Mouse (Mus musculus) bone marrow, adult 2 months (tissue): Measurements from ENCODE around the gene Tirap. TPM values are rescaled to one million over a fixed set of nuclear protein-coding genes. Genes with fewer than 3 reads are reported as not detected.

Experiments
- H3K27ac ChIP-seq: fragments of 200-500 bp; 2 replicates; pipeline ENCODE4 v1.5.1; 2012; ENCODE audit warnings: low read depth, mild to moderate bottlenecking, control low read depth, inconsistent platforms, low read length; ENCODE audit not compliant: control insufficient read depth, poor library complexity, insufficient read depth
- H3K4me1 ChIP-seq: fragments of 200-500 bp; 2 replicates; pipeline ENCODE4 v1.6.1; 2011; ENCODE audit warnings: low read length; ENCODE audit not compliant: control insufficient read depth, insufficient read depth
- H3K4me3 ChIP-seq: fragments of 200-500 bp; replicated peaks from 2 replicates; pipeline ENCODE3; 2011; ENCODE audit warnings: mild to moderate bottlenecking, low read depth, low read length, control low read depth; ENCODE audit not compliant: control insufficient read depth
- CTCF ChIP-seq: fragments of 200-500 bp; IDR thresholded peaks from 2 replicates; pipeline ENCODE4 v1.5.1; 2011; ENCODE audit warnings: low read length, control low read depth; ENCODE audit not compliant: control insufficient read depth, insufficient read depth
- POLR2A ChIP-seq: fragments of 200-500 bp; IDR thresholded peaks from 2 replicates; pipeline ENCODE4 v1.6.1; 2011; ENCODE audit warnings: low read depth, mild to moderate bottlenecking, control low read depth, low read length, borderline replicate concordance; ENCODE audit not compliant: control insufficient read depth
- WGBS: fragments of 180-500 bp; shearing (Covaris S2); methylation state at CpG from one replicate; pipeline ENCODE4 v1.1.7; 2018; 5-methylcytosine and 5-hydroxymethylcytosine counted together
- polyA plus RNA-seq: library from polyadenylated mRNA; stranded (reverse); fragments of >200 nt; gene quantifications from 2 replicates; pipeline ENCODE4 v1.2.4, GENCODE M21; 2011; ENCODE audit warnings: low replicate concordance; ENCODE audit not compliant: missing spikeins, insufficient read depth, insufficient read length

Gene Tirap
- polyA plus RNA-seq: 2.7 and 7.5 TPM in 2 replicates

GRCm38 (mm10) chr9:35199772-35200471, at the start of gene Tirap, which contains the start of gene Srpr:
Tirap (minus strand) TSS chr9:35200291.
Srpr (plus strand) TSS chr9:35200175.
- peaks cover 7% of the 10 kb centered on the region for H3K4me1 ChIP-seq
- peak within 1 kb of the TSS; percentile 82 for H3K27ac ChIP-seq
- peak within 1 kb of the TSS; percentile 89 for H3K4me3 ChIP-seq
- WGBS: under 1% methylated on average over 43 of the region's 44 CpGs
- peak; percentile 84 for TF ChIP-seq CTCF
- TF ChIP-seq POLR2A: no peak

- TF ChIP-seq CTCF: no peak
- no peak for TF ChIP-seq POLR2A
- Histone ChIP-seq H3K4me3 (no peak overlapping the region), H3K4me1 (no peaks in the 10 kb centered on the region), H3K27ac (no peak overlapping the region)
These were observed 49.4 kb upstream of the Tirap start for GRCm38 (mm10) chr9:35249476-35249875.

- no peak for TF ChIP-seq POLR2A
- TF ChIP-seq CTCF: no peak
- Histone ChIP-seq H3K4me1 (no peaks in the 10 kb centered on the region), H3K27ac (no peak overlapping the region), H3K4me3 (no peak overlapping the region)
- 89% methylated on average over 2 of the region's 2 CpGs for WGBS
These were observed 47.3 kb upstream of the Tirap start for GRCm38 (mm10) chr9:35247405-35247804.

GRCm38 (mm10) chr9:35239734-35240133, 39.6 kb upstream of the Tirap start:
- TF ChIP-seq POLR2A (no peak), CTCF (no peak)
- Histone ChIP-seq H3K4me3 (no peak overlapping the region), H3K27ac (no peak overlapping the region), H3K4me1 (no peaks in the 10 kb centered on the region)
- WGBS: 69% methylated on average over 1 of the region's 1 CpGs

GRCm38 (mm10) chr9:35238915-35239571, 39.0 kb upstream of the Tirap start:
- 87% methylated on average over 6 of the region's 6 CpGs for WGBS
- TF ChIP-seq CTCF (no peak), POLR2A (no peak)
- H3K4me1 ChIP-seq: no peaks in the 10 kb centered on the region
- H3K4me3 ChIP-seq: no peak overlapping the region
- H3K27ac ChIP-seq: no peak overlapping the region

GRCm38 (mm10) chr9:35238371-35238770, 38.3 kb upstream of the Tirap start:
- no peak for TF ChIP-seq POLR2A
- no peak for TF ChIP-seq CTCF
- Histone ChIP-seq H3K4me1 (no peaks in the 10 kb centered on the region), H3K4me3 (no peak overlapping the region), H3K27ac (no peak overlapping the region)
- WGBS: 88% methylated on average over 1 of the region's 1 CpGs

- Histone ChIP-seq H3K27ac (no peak overlapping the region), H3K4me1 (no peaks in the 10 kb centered on the region), H3K4me3 (no peak overlapping the region)
- TF ChIP-seq POLR2A (no peak), CTCF (no peak)
- 80% methylated on average over 3 of the region's 3 CpGs for WGBS
These were observed 35.9 kb upstream of the Tirap start for GRCm38 (mm10) chr9:35235996-35236395.

GRCm38 (mm10) chr9:35228671-35229070, 28.6 kb upstream of the Tirap start:
- 84% methylated on average over 3 of the region's 3 CpGs for WGBS
- TF ChIP-seq POLR2A (no peak), CTCF (no peak)
- Histone ChIP-seq H3K4me1 (no peaks in the 10 kb centered on the region), H3K27ac (no peak overlapping the region), H3K4me3 (no peak overlapping the region)
